Mouse (Mus musculus): ENCODE measurements at regions not wholly inside any gene's neighbourhood (a gene's known extent, or its start where the extent isn't known, plus 50 kb on each side); places are given as distances from the start of the nearest gene placed in this dataset.

- Histone ChIP-seq H3K4me1 (ENCODE audit: control insufficient read depth in 1 of 2, insufficient read depth in 2 of 2, low read length in 2 of 2) (no peaks in the 10 kb centered on the region), H3K4me3 (ENCODE audit: control insufficient read depth in 1 of 2, insufficient read depth in 1 of 2, low read depth in 2 of 2, low read length in 2 of 2) (no peak overlapping the region), H3K36me3 (ENCODE audit: control insufficient read depth in 1 of 2, insufficient read depth in 2 of 2, low read length in 2 of 2) (no peaks in the 10 kb centered on the region), H3K27me3 (ENCODE audit: control insufficient read depth in 1 of 2, insufficient read depth in 2 of 2, low read length in 2 of 2) (no peaks in the 10 kb centered on the region; a peak in 1 of 4 replicates), H3K79me2 (ENCODE audit: control insufficient read depth, insufficient read depth, low read length, poor library complexity) (no peaks in the 10 kb centered on the region), H3K9ac (ENCODE audit: control insufficient read depth, low read depth, low read length, poor library complexity, severe bottlenecking) (no peak overlapping the region), H3K27ac (ENCODE audit: control insufficient read depth, low read depth, low read length) (no peak overlapping the region), H3K9me3 (replicated peaks; ENCODE audit: insufficient read depth, low read length) (no peaks in the 10 kb centered on the region)
- TF ChIP-seq ZMIZ1 (IDR thresholded peaks at IDR 0.05; ENCODE audit: low read depth, low read length) = no peak
- no peak for TF ChIP-seq MAFK (IDR thresholded peaks at IDR 0.05; ENCODE audit: borderline replicate concordance, low read depth, low read length)
- no peak for TF ChIP-seq CHD2 (IDR thresholded peaks at IDR 0.05; ENCODE audit: low read length)
- no peak for TF ChIP-seq UBTF (IDR thresholded peaks at IDR 0.05; ENCODE audit: borderline replicate concordance, insufficient read depth, low read depth, low read length)
- TF ChIP-seq ELF1 (IDR thresholded peaks at IDR 0.05; ENCODE audit: low read depth, low read length) = no peak
- no peak for TF ChIP-seq ZC3H11A (IDR thresholded peaks at IDR 0.05; ENCODE audit: low read depth, low read length)
- TF ChIP-seq ETS1 (IDR thresholded peaks at IDR 0.05; ENCODE audit: low read depth, low read length) = no peak
- no peak for TF ChIP-seq NELFE (IDR thresholded peaks at IDR 0.05; ENCODE audit: low read depth, low read length)
- no peak for TF ChIP-seq POLR2A (IDR thresholded peaks at IDR 0.05; ENCODE audit: control insufficient read depth in 1 of 2, insufficient read depth in 1 of 2, low read depth in 1 of 2, low read length in 2 of 2, poor library complexity in 1 of 2)
- TF ChIP-seq TBP (IDR thresholded peaks at IDR 0.05; ENCODE audit: low read depth, low read length) = no peak
- no peak for TF ChIP-seq MAZ (IDR thresholded peaks at IDR 0.05; ENCODE audit: low read depth, low read length)
- TF ChIP-seq MYC (IDR thresholded peaks at IDR 0.05; ENCODE audit: low read depth, low read length) = no peak
- TF ChIP-seq MEF2A (IDR thresholded peaks at IDR 0.05; ENCODE audit: extremely low read depth, insufficient replicate concordance, low read depth, low read length, poor library complexity, severe bottlenecking) = no peak
- no peak for TF ChIP-seq KAT2A (conservative IDR thresholded peaks at IDR 0.05; ENCODE audit: low read depth, low read length)
- TF ChIP-seq E2F4 (IDR thresholded peaks at IDR 0.05; ENCODE audit: borderline replicate concordance, low read depth, low read length) = no peak
- TF ChIP-seq USF1 (IDR thresholded peaks at IDR 0.05; ENCODE audit: low read depth, low read length) = no peak
- no peak for TF ChIP-seq EP300 (IDR thresholded peaks at IDR 0.05; ENCODE audit: low read depth in 1 of 2, low read length in 2 of 2)
- DNase-seq (ENCODE audit: low read depth, low spot score) = no peak
Observed at GRCm38 (mm10) chr4:95203577-95203976, 151.6 kb upstream of the Jun start.

GRCm38 (mm10) chr4:95205372-95205771 is 153.3 kb upstream of the Jun start:
- no peaks in the 10 kb centered on the region for H3K9me3 ChIP-seq (replicated peaks; ENCODE audit: insufficient read depth, low read length)
- DNase-seq (ENCODE audit: low read depth, low spot score) = no peak
- no peak overlapping the region for H3K9ac ChIP-seq (ENCODE audit: control insufficient read depth, low read depth, low read length, poor library complexity, severe bottlenecking)
- H3K4me3 ChIP-seq (ENCODE audit: control insufficient read depth in 1 of 2, insufficient read depth in 1 of 2, low read depth in 2 of 2, low read length in 2 of 2) = no peak overlapping the region
- H3K4me1 ChIP-seq (ENCODE audit: control insufficient read depth in 1 of 2, insufficient read depth in 2 of 2, low read length in 2 of 2) = peaks cover under 1 to 2% of the 10 kb centered on the region in 2 experiments; a peak in 1 of 4 replicates
- H3K36me3 ChIP-seq (ENCODE audit: control insufficient read depth in 1 of 2, insufficient read depth in 2 of 2, low read length in 2 of 2) = no peaks in the 10 kb centered on the region
- H3K27me3 ChIP-seq (ENCODE audit: control insufficient read depth in 1 of 2, insufficient read depth in 2 of 2, low read length in 2 of 2) = no peaks in the 10 kb centered on the region; a peak in 1 of 4 replicates
- H3K27ac ChIP-seq (ENCODE audit: control insufficient read depth, low read depth, low read length) = no peak overlapping the region
- no peaks in the 10 kb centered on the region for H3K79me2 ChIP-seq (ENCODE audit: control insufficient read depth, insufficient read depth, low read length, poor library complexity)
- TF ChIP-seq TCF12 (IDR thresholded peaks at IDR 0.05; ENCODE audit: low read depth, low read length) = no peak
- TF ChIP-seq RCOR1 (IDR thresholded peaks at IDR 0.05; ENCODE audit: low read depth, low read length) = no peak
- TF ChIP-seq MAZ (IDR thresholded peaks at IDR 0.05; ENCODE audit: low read depth, low read length) = no peak
- TF ChIP-seq CHD1 (IDR thresholded peaks at IDR 0.05; ENCODE audit: low read depth, low read length) = no peak
- no peak for TF ChIP-seq BHLHE40 (IDR thresholded peaks at IDR 0.05; ENCODE audit: borderline replicate concordance, low read depth, low read length)
- TF ChIP-seq TBP (IDR thresholded peaks at IDR 0.05; ENCODE audit: low read depth, low read length) = no peak
- no peak for TF ChIP-seq SIN3A (IDR thresholded peaks at IDR 0.05; ENCODE audit: low read length)
- TF ChIP-seq HCFC1 (IDR thresholded peaks at IDR 0.05; ENCODE audit: low read depth, low read length) = no peak
- TF ChIP-seq POLR2AphosphoS5 (IDR thresholded peaks at IDR 0.05; ENCODE audit: borderline replicate concordance, low read depth, low read length) = no peak
- no peak for TF ChIP-seq ZNF384 (IDR thresholded peaks at IDR 0.05; ENCODE audit: low read depth, low read length)
- TF ChIP-seq JUND (IDR thresholded peaks at IDR 0.05; ENCODE audit: low read depth, low read length) = no peak
- no peak for TF ChIP-seq CHD2 (IDR thresholded peaks at IDR 0.05; ENCODE audit: low read length)
- no peak for TF ChIP-seq USF1 (IDR thresholded peaks at IDR 0.05; ENCODE audit: low read depth, low read length)
- TF ChIP-seq MAX (IDR thresholded peaks at IDR 0.05; ENCODE audit: low read length) = no peak
- TF ChIP-seq ZC3H11A (IDR thresholded peaks at IDR 0.05; ENCODE audit: low read depth, low read length) = no peak
